Mouse (Mus musculus) midbrain, embryonic 16.5 days (tissue): Measurements from ENCODE around the gene Hmgb1. TPM values are rescaled to one million over a fixed set of nuclear protein-coding genes. Genes with fewer than 3 reads are reported as not detected.

Experiments
- ATAC-seq: fragments of 200-750 bp; cut with Nextera tagmentation; 2 replicates; pipeline ENCODE4 v1.8.0; 2017; ENCODE audit warnings: moderate TSS enrichment
- H3K27ac ChIP-seq: fragments of 300-500 bp; sonication (generic); 2 replicates; pipeline ENCODE4 v1.5.1; 2014; ENCODE audit warnings: mild to moderate bottlenecking, low read length, mixed read lengths
- H3K27me3 ChIP-seq: fragments of 300-500 bp; sonication (generic); 2 replicates; pipeline ENCODE4 v1.6.1; 2014; ENCODE audit warnings: low read depth, low read length, mixed read lengths; ENCODE audit not compliant: control insufficient read depth, insufficient read depth
- H3K36me3 ChIP-seq: fragments of 300-500 bp; sonication (generic); 2 replicates; pipeline ENCODE4 v1.6.1; 2014; ENCODE audit warnings: mild to moderate bottlenecking, low read length, moderate library complexity, mixed read lengths; ENCODE audit not compliant: control insufficient read depth, insufficient read depth
- H3K4me1 ChIP-seq: fragments of 300-500 bp; sonication (generic); 2 replicates; pipeline ENCODE4 v1.6.1; 2014; ENCODE audit warnings: mild to moderate bottlenecking, low read length, mixed read lengths; ENCODE audit not compliant: control insufficient read depth, insufficient read depth
- H3K4me2 ChIP-seq: fragments of 300-500 bp; sonication (generic); 2 replicates; pipeline ENCODE4 v1.6.1; 2014; ENCODE audit warnings: mild to moderate bottlenecking, low read length, mixed read lengths
- H3K4me3 ChIP-seq: fragments of 300-500 bp; sonication (generic); 2 replicates; pipeline ENCODE4 v1.5.1; 2014; ENCODE audit warnings: low read depth, mild to moderate bottlenecking, low read length, moderate library complexity, mixed read lengths
- H3K9ac ChIP-seq: fragments of 300-500 bp; sonication (generic); 2 replicates; pipeline ENCODE4 v1.6.1; 2014; ENCODE audit warnings: low read depth, low read length, mixed read lengths
- H3K9me3 ChIP-seq: fragments of 300-500 bp; sonication (generic); replicated peaks from 2 replicates; pipeline ENCODE4 v1.6.1; 2014; ENCODE audit warnings: mild to moderate bottlenecking, low read length, mixed read lengths; ENCODE audit not compliant: control insufficient read depth, poor library complexity, severe bottlenecking
- WGBS: fragments of 180-500 bp; shearing (Covaris S2); extraction: QIAGEN DNeasy Blood & Tissue Kit; methylation state at CpG from one replicate; pipeline ENCODE4 v1.1.7; 2014; 5-methylcytosine and 5-hydroxymethylcytosine counted together
- polyA plus RNA-seq: library from polyadenylated mRNA; unstranded; fragments of >200 nt; fragmentation: Nextera tagmentation; extraction: Ambion mirVana; gene quantifications from 2 replicates; pipeline ENCODE4 v1.2.1, GENCODE M21; 2015

Gene Hmgb1
- polyA plus RNA-seq, 1 experiment from 2014 or later: 696 TPM

DNA sequence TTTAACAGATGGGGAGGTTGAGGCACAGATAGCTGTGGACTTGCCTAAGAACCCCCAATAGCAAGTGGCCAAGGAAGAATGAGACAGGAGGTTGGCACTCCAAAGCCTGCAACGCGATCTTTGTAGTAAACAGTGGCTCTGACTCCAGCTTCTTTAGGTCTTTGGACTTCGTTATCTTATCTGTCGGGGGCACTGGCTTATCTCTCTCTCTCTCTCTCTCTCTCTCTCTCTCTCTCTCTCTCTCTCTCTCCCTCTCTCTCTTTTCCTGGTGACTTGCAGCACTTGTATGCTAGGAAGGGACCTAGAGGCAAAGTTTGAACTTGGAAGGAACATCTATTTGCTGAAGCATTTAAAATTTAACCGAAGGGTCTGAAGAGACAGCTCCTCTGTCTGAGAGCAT, 155.9 kb downstream of the Hmgb1 start:
- WGBS: 83% methylated on average over 5 of the region's 5 CpGs
- Histone ChIP-seq H3K27ac (no peak overlapping the region), H3K4me2 (no peak overlapping the region), H3K4me3 (no peak overlapping the region), H3K4me1 (peaks cover 9% of the 10 kb centered on the region), H3K36me3 (no peaks in the 10 kb centered on the region), H3K9me3 (0 out of 2 replicates have a peak, but pooled peaks cover 3% of the 10 kb centered on the region), H3K9ac (no peak overlapping the region), H3K27me3 (no peaks in the 10 kb centered on the region)
- no peak for ATAC-seq

DNA sequence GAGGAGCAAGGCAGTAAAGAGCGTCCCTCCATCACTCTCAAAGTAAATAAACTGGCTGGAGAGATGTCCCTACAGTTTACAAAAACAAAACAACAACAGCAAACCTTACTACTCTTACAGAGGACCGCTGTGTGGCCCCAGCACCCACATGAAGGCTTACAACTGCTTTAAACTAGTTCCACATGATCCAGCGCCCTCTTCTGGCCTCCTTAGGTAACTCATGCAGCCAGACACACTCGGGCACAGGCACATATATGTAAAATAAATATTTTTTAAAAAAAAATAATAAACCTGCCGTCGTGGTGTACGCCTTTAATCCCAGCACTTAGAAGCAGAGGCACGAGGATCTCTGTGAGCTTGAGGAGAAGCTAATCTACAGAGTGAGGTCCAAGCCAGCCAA, 156.9 kb downstream of the Hmgb1 start:
- Histone ChIP-seq H3K36me3 (no peaks in the 10 kb centered on the region), H3K4me3 (no peak overlapping the region), H3K4me2 (no peak overlapping the region), H3K4me1 (peaks cover 9% of the 10 kb centered on the region), H3K27ac (no peak overlapping the region), H3K9ac (no peak overlapping the region), H3K27me3 (no peaks in the 10 kb centered on the region), H3K9me3 (0 out of 2 replicates have a peak, but pooled peaks cover 3% of the 10 kb centered on the region)
- ATAC-seq: no peak
- WGBS: 84% methylated on average over 8 of the region's 8 CpGs

DNA sequence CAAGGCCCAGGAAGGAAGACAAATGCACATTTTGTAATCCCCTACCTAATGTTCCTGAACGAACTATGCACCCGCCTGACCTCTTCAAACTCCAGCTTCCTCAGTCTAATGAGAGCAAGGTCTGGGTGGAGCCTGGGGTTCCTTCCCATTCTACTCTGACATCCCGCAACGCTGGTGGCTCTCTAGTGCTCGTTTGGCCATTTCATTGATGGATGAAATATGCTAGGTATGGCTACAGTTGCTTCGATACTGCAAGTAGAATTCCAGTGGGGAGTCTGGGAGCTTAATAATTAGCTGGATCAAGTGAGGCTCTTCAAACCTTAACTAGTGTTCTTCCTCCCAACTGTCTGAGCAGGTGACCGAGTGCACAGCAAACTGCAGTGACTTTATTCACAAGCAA, 163.2 kb downstream of the Hmgb1 start:
- ATAC-seq: no peak
- no peak overlapping the region for H3K4me3 ChIP-seq
- no peaks in the 10 kb centered on the region for H3K36me3 ChIP-seq
- H3K9ac ChIP-seq: no peak overlapping the region
- H3K27me3 ChIP-seq: no peaks in the 10 kb centered on the region
- no peak overlapping the region for H3K27ac ChIP-seq
- 63% methylated on average over 7 of the region's 7 CpGs for WGBS
- peaks cover 1% of the 10 kb centered on the region; the same call in 1 of the 2 replicates for H3K4me1 ChIP-seq
- H3K4me2 ChIP-seq: no peak overlapping the region
- no peaks in the 10 kb centered on the region for H3K9me3 ChIP-seq

GRCm38 (mm10) chr5:149020681-149021062, 163.6 kb downstream of the Hmgb1 start:
- Histone ChIP-seq H3K4me1 (peaks cover 5% of the 10 kb centered on the region; the same call in 1 of the 2 replicates), H3K4me2 (no peak overlapping the region), H3K36me3 (no peaks in the 10 kb centered on the region), H3K4me3 (no peak overlapping the region), H3K27ac (no peak overlapping the region), H3K27me3 (no peaks in the 10 kb centered on the region), H3K9me3 (no peaks in the 10 kb centered on the region), H3K9ac (no peak overlapping the region)
- ATAC-seq: no peak
- 69% methylated on average over 16 of the region's 16 CpGs for WGBS

GRCm38 (mm10) chr5:149020059-149020680, 164.1 kb downstream of the Hmgb1 start:
- H3K4me1 ChIP-seq: peaks cover 5% of the 10 kb centered on the region; the same call in 1 of the 2 replicates
- H3K9me3 ChIP-seq: no peaks in the 10 kb centered on the region
- H3K4me3 ChIP-seq: no peak overlapping the region
- WGBS: 50% methylated on average over 18 of the region's 18 CpGs
- no peak overlapping the region for H3K27ac ChIP-seq
- ATAC-seq: no peak
- no peak overlapping the region for H3K4me2 ChIP-seq
- H3K36me3 ChIP-seq: no peaks in the 10 kb centered on the region
- H3K27me3 ChIP-seq: no peaks in the 10 kb centered on the region
- no peak overlapping the region for H3K9ac ChIP-seq

DNA sequence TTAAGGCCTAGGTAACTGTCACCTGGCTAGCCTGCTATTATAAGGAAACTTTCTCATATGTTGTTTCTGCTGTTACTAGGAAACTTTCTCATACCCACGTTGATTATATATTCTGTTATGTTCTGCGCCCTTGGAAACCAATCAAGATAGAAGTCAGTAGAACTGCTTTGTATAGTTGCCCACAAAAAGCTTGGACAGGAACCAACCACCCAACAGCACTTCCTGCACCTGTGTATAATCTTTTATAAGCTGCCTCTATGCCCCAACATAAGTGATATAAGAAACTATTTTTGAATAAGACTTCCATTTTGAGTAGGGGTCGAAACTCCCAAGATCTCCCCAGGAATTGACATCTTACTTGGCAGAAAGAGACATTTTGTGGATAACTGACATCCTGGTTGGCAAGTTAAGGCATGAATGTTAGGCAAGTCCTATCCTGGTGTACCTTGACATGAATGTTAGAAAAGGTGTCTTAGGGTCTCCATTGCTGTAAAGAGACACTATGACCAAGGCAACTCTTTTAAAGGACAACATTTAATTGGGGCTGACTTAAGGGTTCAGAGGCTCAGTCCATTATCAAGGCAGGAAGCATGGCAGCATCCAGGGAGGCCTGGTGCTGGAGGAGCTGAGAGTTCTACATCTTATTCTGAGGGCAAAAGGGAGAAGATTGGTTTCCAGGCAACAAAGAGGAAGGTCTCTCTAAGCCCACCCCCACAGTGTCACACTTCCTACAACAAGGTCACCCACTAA, 166.4 kb downstream of the Hmgb1 start:
- no peaks in the 10 kb centered on the region for H3K27me3 ChIP-seq
- H3K27ac ChIP-seq: no peak overlapping the region
- peaks cover 7% of the 10 kb centered on the region; the same call in 1 of the 2 replicates for H3K4me1 ChIP-seq
- no peak for ATAC-seq
- no peaks in the 10 kb centered on the region for H3K36me3 ChIP-seq
- no peak overlapping the region for H3K9ac ChIP-seq
- H3K4me3 ChIP-seq: no peak overlapping the region
- no peak overlapping the region for H3K4me2 ChIP-seq
- H3K9me3 ChIP-seq: no peaks in the 10 kb centered on the region; the same call in 1 of the 2 replicates
- 94% methylated on average over 3 of the region's 3 CpGs for WGBS

DNA sequence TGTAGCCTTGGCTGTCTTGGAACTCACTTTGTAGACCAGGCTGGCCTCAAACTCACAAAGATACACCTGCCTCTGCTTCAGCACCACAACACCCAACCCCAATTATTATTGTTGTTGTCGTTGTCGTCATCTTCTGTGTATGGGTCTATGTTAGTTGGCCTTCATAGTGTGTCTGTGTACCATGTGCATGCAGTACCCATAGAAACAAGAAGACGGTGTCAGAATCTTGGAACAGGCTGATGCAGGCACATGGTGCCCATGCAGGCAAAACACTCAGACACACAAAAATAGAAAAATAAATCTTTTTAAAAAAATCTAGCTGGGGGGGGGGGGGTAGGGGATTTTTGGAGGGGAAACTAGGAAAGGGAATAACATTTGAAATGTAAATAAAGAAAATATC, 167.1 kb downstream of the Hmgb1 start:
- 93% methylated on average over 3 of the region's 3 CpGs for WGBS
- H3K27ac ChIP-seq: no peak overlapping the region

DNA sequence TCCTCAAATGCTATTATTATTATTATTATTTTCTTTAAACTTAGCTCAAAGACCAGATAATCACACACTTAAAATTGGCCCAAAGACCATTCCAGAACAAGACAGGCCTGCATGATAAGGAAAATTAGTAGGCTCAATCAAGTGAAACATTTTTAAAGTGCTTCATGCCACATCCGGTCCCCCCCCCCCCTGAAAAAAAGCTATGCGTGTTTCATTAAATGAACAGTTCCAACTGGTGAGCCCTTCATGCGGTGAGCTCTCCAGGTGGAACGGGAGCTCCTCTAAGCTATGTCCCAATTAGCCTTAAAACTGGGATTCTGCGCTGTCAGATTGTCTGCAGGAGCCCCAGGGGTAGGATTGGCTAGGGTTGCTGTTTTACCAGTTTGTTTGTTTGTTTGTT, 168.0 kb downstream of the Hmgb1 start:
- no peaks in the 10 kb centered on the region for H3K36me3 ChIP-seq
- no peaks in the 10 kb centered on the region for H3K27me3 ChIP-seq
- H3K4me1 ChIP-seq: peaks cover 7% of the 10 kb centered on the region; the same call in 1 of the 2 replicates
- H3K9me3 ChIP-seq: no peaks in the 10 kb centered on the region; the same call in 1 of the 2 replicates
- peak overlapping the region; percentile 86; the same call in 1 of the 2 replicates for H3K4me2 ChIP-seq
- WGBS: 70% methylated on average over 5 of the region's 5 CpGs
- no peak overlapping the region for H3K4me3 ChIP-seq
- H3K27ac ChIP-seq: no peak overlapping the region
- no peak for ATAC-seq
- no peak overlapping the region for H3K9ac ChIP-seq

More for the DNA sequence above, 167.1 kb downstream of the Hmgb1 start:
- Histone ChIP-seq H3K9me3 (no peaks in the 10 kb centered on the region; the same call in 1 of the 2 replicates), H3K27me3 (no peaks in the 10 kb centered on the region), H3K4me3 (no peak overlapping the region), H3K9ac (no peak overlapping the region), H3K4me2 (no peak overlapping the region), H3K36me3 (no peaks in the 10 kb centered on the region), H3K4me1 (peaks cover 7% of the 10 kb centered on the region; the same call in 1 of the 2 replicates)
- ATAC-seq: no peak
